Mouse (Mus musculus) MEL (cell line): ENCODE data around the gene Shisa8. TPM values are rescaled to one million over a fixed set of nuclear protein-coding genes. Genes with fewer than 3 reads are reported as not detected.

Experiments used
- DNase-seq: peaks from one replicate; pipeline ENCODE4 v3.0.0; 2011; ENCODE audit warnings: low read depth, low spot score
- H3K27ac ChIP-seq: 2 replicates; pipeline ENCODE4 v1.5.1; 2012; ENCODE audit warnings: low read depth, mild to moderate bottlenecking, control low read depth, low read length, moderate library complexity; ENCODE audit not compliant: control insufficient read depth
- H3K27me3 ChIP-seq, 2 experiments: fragments of 150-350 bp in 1 of 2; sonication (generic) in 1 of 2; 2 replicates each; pipeline ENCODE4 v1.6.1; 2012; ENCODE audit warnings: low read length in 2 of 2, mild to moderate bottlenecking in 2 of 2, improper control_type of control experiment in 1 of 2, moderate library complexity in 1 of 2; ENCODE audit not compliant: insufficient read depth in 2 of 2, control insufficient read depth in 1 of 2
- H3K36me3 ChIP-seq, 2 experiments: 2 replicates each; pipeline ENCODE4 v1.6.1; 2012 to 2014; ENCODE audit warnings: low read length in 2 of 2, improper control_type of control experiment in 1 of 2, inconsistent platforms in 1 of 2, mild to moderate bottlenecking in 1 of 2; ENCODE audit not compliant: insufficient read depth in 2 of 2, control insufficient read depth in 1 of 2
- H3K4me1 ChIP-seq, 2 experiments: fragments of 150-350 bp in 1 of 2; sonication (generic) in 1 of 2; 2 replicates each; pipeline ENCODE4 v1.6.1; 2012; ENCODE audit warnings: low read length in 2 of 2, improper control_type of control experiment in 1 of 2, mild to moderate bottlenecking in 1 of 2; ENCODE audit not compliant: insufficient read depth in 2 of 2, control insufficient read depth in 1 of 2
- H3K4me3 ChIP-seq, 2 experiments: fragments of 150-350 bp in 1 of 2; sonication (generic) in 1 of 2; 2 replicates each; pipeline ENCODE4 v1.5.1; 2012; ENCODE audit warnings: low read depth in 2 of 2, low read length in 2 of 2, mild to moderate bottlenecking in 2 of 2, moderate library complexity in 2 of 2, control low read depth in 1 of 2, improper control_type of control experiment in 1 of 2; ENCODE audit not compliant: control insufficient read depth in 1 of 2, insufficient read depth in 1 of 2
- H3K79me2 ChIP-seq: 2 replicates; pipeline ENCODE4 v1.6.1; 2012; ENCODE audit warnings: mild to moderate bottlenecking, low read length, moderate library complexity; ENCODE audit not compliant: control insufficient read depth, poor library complexity, insufficient read depth
- H3K9ac ChIP-seq: 2 replicates; pipeline ENCODE4 v1.6.1; 2012; ENCODE audit warnings: low read depth, mild to moderate bottlenecking, control low read depth, low read length, moderate library complexity; ENCODE audit not compliant: control insufficient read depth, poor library complexity, severe bottlenecking
- H3K9me3 ChIP-seq: fragments of 150-350 bp; sonication (generic); replicated peaks from 2 replicates; pipeline ENCODE4 v1.6.1; 2012; ENCODE audit warnings: mild to moderate bottlenecking, low read length, improper control_type of control experiment, moderate library complexity; ENCODE audit not compliant: insufficient read depth
- BHLHE40 ChIP-seq: IDR thresholded peaks from 2 replicates; pipeline ENCODE4 v1.6.1; 2012; ENCODE audit warnings: low read depth, mild to moderate bottlenecking, inconsistent platforms, low read length, improper control_type of control experiment, borderline replicate concordance
- CHD1 ChIP-seq: IDR thresholded peaks from 2 replicates; pipeline ENCODE4 v1.6.1; 2012; ENCODE audit warnings: low read depth, mild to moderate bottlenecking, inconsistent platforms, low read length, improper control_type of control experiment
- CTCF ChIP-seq, 3 experiments: IDR thresholded peaks in 2 of 3; conservative IDR thresholded peaks in 1 of 3; 2 replicates each; pipeline ENCODE4 v1.5.1; 2011 to 2012; ENCODE audit warnings: low read length in 3 of 3, low read depth in 2 of 3, mild to moderate bottlenecking in 2 of 3, improper control_type of control experiment in 1 of 3, inconsistent platforms in 1 of 3, mixed read lengths in 1 of 3, moderate library complexity in 1 of 3; ENCODE audit not compliant: control insufficient read depth in 1 of 3, insufficient read depth in 1 of 3, poor library complexity in 1 of 3, severe bottlenecking in 1 of 3
- E2F4 ChIP-seq: IDR thresholded peaks from 2 replicates; pipeline ENCODE4 v1.6.1; 2011; ENCODE audit warnings: low read depth, low read length, improper control_type of control experiment, borderline replicate concordance
- EP300 ChIP-seq, 2 experiments: IDR thresholded peaks; 2 replicates each; pipeline ENCODE4 v1.6.1; 2011; ENCODE audit warnings: improper control_type of control experiment in 2 of 2, low read length in 2 of 2, low read depth in 1 of 2, mild to moderate bottlenecking in 1 of 2
- ETS1 ChIP-seq: IDR thresholded peaks from 2 replicates; pipeline ENCODE4 v1.6.1; 2012; ENCODE audit warnings: low read depth, mild to moderate bottlenecking, inconsistent platforms, low read length, improper control_type of control experiment, moderate library complexity
- GATA1 ChIP-seq: IDR thresholded peaks from 2 replicates; pipeline ENCODE4 v1.6.1; 2011; ENCODE audit warnings: low read depth, low read length, improper control_type of control experiment
- HCFC1 ChIP-seq: IDR thresholded peaks from 2 replicates; pipeline ENCODE4 v1.6.1; 2012; ENCODE audit warnings: low read depth, mild to moderate bottlenecking, inconsistent platforms, low read length, improper control_type of control experiment, moderate library complexity
- KAT2A ChIP-seq: conservative IDR thresholded peaks from 2 replicates; pipeline ENCODE4 v1.6.1; 2012; ENCODE audit warnings: low read depth, low read length, improper control_type of control experiment, inconsistent platforms
- MAFK ChIP-seq: IDR thresholded peaks from 2 replicates; pipeline ENCODE4 v1.6.1; 2011; ENCODE audit warnings: low read depth, mild to moderate bottlenecking, low read length, improper control_type of control experiment, borderline replicate concordance
- MAX ChIP-seq: IDR thresholded peaks from 2 replicates; pipeline ENCODE4 v1.6.1; 2011; ENCODE audit warnings: low read length, improper control_type of control experiment
- MAZ ChIP-seq: IDR thresholded peaks from 2 replicates; pipeline ENCODE4 v1.6.1; 2012; ENCODE audit warnings: low read depth, mild to moderate bottlenecking, inconsistent platforms, low read length, improper control_type of control experiment
- MEF2A ChIP-seq: IDR thresholded peaks from 2 replicates; pipeline ENCODE4 v1.6.1; 2014; ENCODE audit warnings: low read depth, mild to moderate bottlenecking, inconsistent platforms, low read length, improper control_type of control experiment; ENCODE audit not compliant: poor library complexity, insufficient replicate concordance, severe bottlenecking; ENCODE audit errors: extremely low read depth
- NRF1 ChIP-seq: IDR thresholded peaks from 2 replicates; pipeline ENCODE4 v1.6.1; 2014; ENCODE audit warnings: low read depth, mild to moderate bottlenecking, inconsistent platforms, low read length, improper control_type of control experiment, moderate library complexity; ENCODE audit not compliant: poor library complexity, insufficient read depth, severe bottlenecking
- POLR2A ChIP-seq, 2 experiments: IDR thresholded peaks; 2 replicates each; pipeline ENCODE4 v1.6.1; 2011 to 2012; ENCODE audit warnings: low read length in 2 of 2, mild to moderate bottlenecking in 2 of 2, control low read depth in 1 of 2, improper control_type of control experiment in 1 of 2, low read depth in 1 of 2, moderate library complexity in 1 of 2; ENCODE audit not compliant: control insufficient read depth in 1 of 2, insufficient read depth in 1 of 2, poor library complexity in 1 of 2
- SIN3A ChIP-seq: IDR thresholded peaks from 2 replicates; pipeline ENCODE4 v1.6.1; 2012; ENCODE audit warnings: low read length, improper control_type of control experiment, inconsistent platforms
- SMC3 ChIP-seq: IDR thresholded peaks from 2 replicates; pipeline ENCODE4 v1.6.1; 2011; ENCODE audit warnings: low read depth, low read length, improper control_type of control experiment
- TAL1 ChIP-seq: IDR thresholded peaks from 2 replicates; pipeline ENCODE4 v1.6.1; 2012; ENCODE audit warnings: mild to moderate bottlenecking, inconsistent platforms, low read length, moderate library complexity, mixed read lengths
- UBTF ChIP-seq: IDR thresholded peaks from 2 replicates; pipeline ENCODE4 v1.6.1; 2012; ENCODE audit warnings: low read depth, mild to moderate bottlenecking, inconsistent platforms, low read length, improper control_type of control experiment, moderate library complexity, borderline replicate concordance; ENCODE audit not compliant: insufficient read depth
- USF1 ChIP-seq: IDR thresholded peaks from 2 replicates; pipeline ENCODE4 v1.6.1; 2014; ENCODE audit warnings: low read depth, mild to moderate bottlenecking, inconsistent platforms, low read length, improper control_type of control experiment, moderate library complexity
- ZC3H11A ChIP-seq: IDR thresholded peaks from 2 replicates; pipeline ENCODE4 v1.6.1; 2012; ENCODE audit warnings: low read depth, mild to moderate bottlenecking, inconsistent platforms, low read length, improper control_type of control experiment
- ZKSCAN1 ChIP-seq: IDR thresholded peaks from 2 replicates; pipeline ENCODE4 v1.6.1; 2012; ENCODE audit warnings: low read depth, mild to moderate bottlenecking, inconsistent platforms, low read length, improper control_type of control experiment, moderate library complexity
- ZMIZ1 ChIP-seq: IDR thresholded peaks from 2 replicates; pipeline ENCODE4 v1.6.1; 2012; ENCODE audit warnings: low read depth, mild to moderate bottlenecking, inconsistent platforms, low read length, improper control_type of control experiment, moderate library complexity
- ZNF384 ChIP-seq: IDR thresholded peaks from 2 replicates; pipeline ENCODE4 v1.6.1; 2012; ENCODE audit warnings: low read depth, mild to moderate bottlenecking, inconsistent platforms, low read length, improper control_type of control experiment
- polyA plus RNA-seq, 2 experiments: library from polyadenylated mRNA; stranded (reverse) in 1 of 2; unstranded in 1 of 2; fragments of >175 nt in 1 of 2; fragments of >200 nt in 1 of 2; gene quantifications; 2 replicates each; pipeline versions ENCODE4 v1.2.1 to v1.2.4; 2012; ENCODE audit warnings: low replicate concordance in 2 of 2, low read depth in 1 of 2; ENCODE audit not compliant: insufficient read length in 2 of 2, insufficient read depth in 1 of 2, missing spikeins in 1 of 2
- total RNA-seq: library from RNA; depleted of rRNA; stranded (reverse); fragments of 300-350 nt; gene quantifications from 2 replicates; pipeline ENCODE4 v1.2.3, GENCODE M21; 2012

Gene Shisa8
- total and polyA plus RNA-seq, 3 experiments, result 0.10 TPM; not detected in 2

GRCm38 (mm10) chr15:82177743-82178290 lies 34.8 kb downstream of the Shisa8 start:
- Histone ChIP-seq H3K36me3 (peaks cover 0 to 23% of the 10 kb centered on the region in 2 experiments; a peak in 2 of 4 replicates), H3K9me3 (no peaks in the 10 kb centered on the region), H3K27me3 (no peaks in the 10 kb centered on the region), H3K4me3 (no peak overlapping the region), H3K79me2 (no peaks in the 10 kb centered on the region), H3K9ac (no peak overlapping the region), H3K4me1 (no peaks in the 10 kb centered on the region), H3K27ac (no peak overlapping the region)
- TF ChIP-seq MAFK (no peak), MEF2A (no peak), ZMIZ1 (no peak), MAZ (no peak), MAX (no peak), ETS1 (no peak), E2F4 (no peak), UBTF (no peak), POLR2A (IDR thresholded peaks at IDR 0.05; ENCODE audit: control insufficient read depth in 1 of 2, insufficient read depth in 1 of 2, low read depth in 1 of 2, low read length in 2 of 2, poor library complexity in 1 of 2) (no peak), ZNF384 (no peak), SIN3A (no peak)
- no peak for DNase-seq

DNA sequence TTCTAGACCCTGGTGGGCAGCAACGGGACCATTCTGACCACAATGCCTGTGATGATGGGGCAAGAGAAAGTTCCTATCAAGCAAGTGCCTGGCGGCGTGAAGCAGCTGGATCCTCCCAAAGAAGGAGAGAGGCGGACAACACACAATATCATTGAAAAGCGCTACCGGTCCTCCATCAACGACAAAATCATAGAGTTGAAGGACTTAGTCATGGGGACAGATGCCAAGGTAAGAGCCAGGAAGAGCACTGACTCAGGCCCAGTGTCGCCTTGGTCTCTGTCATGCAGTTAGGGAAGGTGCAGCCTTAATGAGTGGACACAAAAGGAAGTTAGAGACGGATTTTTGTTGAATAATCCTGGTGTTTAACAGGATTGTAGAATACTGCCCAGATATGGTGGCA lies 37.5 kb downstream of the Shisa8 start:
- no peak for TF ChIP-seq EP300 (IDR thresholded peaks at IDR 0.05; ENCODE audit: low read depth in 1 of 2, low read length in 2 of 2)
- no peak for TF ChIP-seq CTCF (IDR thresholded peaks at IDR 0.05 in 2 of 3, conservative IDR thresholded peaks at IDR 0.05 in 1 of 3; ENCODE audit: control insufficient read depth in 1 of 3, insufficient read depth in 1 of 3, low read depth in 2 of 3, low read length in 3 of 3, poor library complexity in 1 of 3, severe bottlenecking in 1 of 3)
- TF ChIP-seq BHLHE40, result no peak
- TF ChIP-seq SIN3A, result no peak
- no peak for DNase-seq
- Histone ChIP-seq H3K27ac (no peak overlapping the region), H3K4me1 (no peaks in the 10 kb centered on the region), H3K4me3 (no peak overlapping the region), H3K9me3 (no peaks in the 10 kb centered on the region), H3K27me3 (no peaks in the 10 kb centered on the region), H3K36me3 (peaks cover 0 to 20% of the 10 kb centered on the region in 2 experiments; a peak in 2 of 4 replicates), H3K9ac (no peak overlapping the region), H3K79me2 (no peaks in the 10 kb centered on the region)

GRCm38 (mm10) chr15:82172648-82173047 lies 40.0 kb downstream of the Shisa8 start:
- Histone ChIP-seq H3K9ac (no peak overlapping the region), H3K36me3 (peaks cover 0 to 14% of the 10 kb centered on the region in 2 experiments; a peak in 2 of 4 replicates), H3K27me3 (no peaks in the 10 kb centered on the region), H3K27ac (no peak overlapping the region), H3K4me3 (no peak overlapping the region), H3K9me3 (no peaks in the 10 kb centered on the region), H3K4me1 (no peaks in the 10 kb centered on the region), H3K79me2 (peaks cover 3% of the 10 kb centered on the region)
- no peak for TF ChIP-seq TAL1
- TF ChIP-seq ZKSCAN1, result no peak
- TF ChIP-seq CHD1, result no peak
- TF ChIP-seq KAT2A, result no peak
- TF ChIP-seq HCFC1, result no peak
- TF ChIP-seq GATA1, result no peak
- no peak for TF ChIP-seq NRF1
- no peak for TF ChIP-seq USF1
- no peak for TF ChIP-seq POLR2A (IDR thresholded peaks at IDR 0.05; ENCODE audit: control insufficient read depth in 1 of 2, insufficient read depth in 1 of 2, low read depth in 1 of 2, low read length in 2 of 2, poor library complexity in 1 of 2)
- TF ChIP-seq SMC3, result no peak
- no peak for TF ChIP-seq BHLHE40
- TF ChIP-seq MAFK, result no peak
- no peak for TF ChIP-seq E2F4
- TF ChIP-seq SIN3A, result no peak
- no peak for TF ChIP-seq ZMIZ1
- no peak for TF ChIP-seq ZC3H11A
- no peak for TF ChIP-seq CTCF (IDR thresholded peaks at IDR 0.05 in 2 of 3, conservative IDR thresholded peaks at IDR 0.05 in 1 of 3; ENCODE audit: control insufficient read depth in 1 of 3, insufficient read depth in 1 of 3, low read depth in 2 of 3, low read length in 3 of 3, poor library complexity in 1 of 3, severe bottlenecking in 1 of 3)
- no peak for DNase-seq
